In genomic region chr7:35556205-35556603, GRCm38 (mm10) we compare ENCODE assay signal across 8 mouse cellular contexts. TPM values are rescaled to one million over a fixed set of nuclear protein-coding genes. Genes with fewer than 3 reads are reported as not detected.
DNase-seq lines count a peak whose midpoint lies in the region; ATAC-seq and TF ChIP-seq lines count a peak whose summit lies in the region.

Gene Nudt19 (minus strand): TSS chr7:35556304.

- no peaks in the 10 kb centered on the region for H3K27me3 ChIP-seq in heart, embryonic 11.5 days (ENCODE audit: control insufficient read depth, insufficient read depth, low read length)
- H3K27me3 ChIP-seq in midbrain, postnatal 0 days (ENCODE audit: insufficient read depth, low read length) = no peaks in the 10 kb centered on the region

- peak within 1 kb of the TSS; percentile 96 for H3K4me2 ChIP-seq in heart, embryonic 11.5 days
- peak within 1 kb of the TSS; percentile 96 for H3K4me2 ChIP-seq in midbrain, postnatal 0 days (ENCODE audit: low read depth, low read length, poor library complexity, severe bottlenecking)

- DNase-seq in left cerebral cortex, adult 2 months (ENCODE audit: extremely low spot score in 1 of 2, low spot score in 2 of 2) = no peak
- DNase-seq in left cerebral cortex, adult 11 months (ENCODE audit: low spot score) = no peak
- DNase-seq in left cerebral cortex, adult 8-10 months (ENCODE audit: low spot score in 2 of 2) = no peak
- no peak for DNase-seq in midbrain, postnatal 0 days (ENCODE audit: low spot score)
- DNase-seq in embryo, embryonic 11 days = no peak
- no peak for DNase-seq in right cerebral cortex, adult 18-20 months

- ATAC-seq in heart, embryonic 11.5 days (replicated peaks; ENCODE audit: insufficient number of reproducible peaks, low FRiP score, low TSS enrichment) = no peak
- no peak for ATAC-seq in midbrain, postnatal 0 days (ENCODE audit: low FRiP score)

- H3K36me3 ChIP-seq in heart, embryonic 11.5 days (ENCODE audit: control insufficient read depth, insufficient read depth, low read length) = no peaks in the 10 kb centered on the region
- no peaks in the 10 kb centered on the region for H3K36me3 ChIP-seq in midbrain, postnatal 0 days (ENCODE audit: insufficient read depth, low read length)

- intact Hi-C loops in left cerebral cortex, adult 2 months (cut with DNase I) = loop anchor here (10.0 kb wide), 1 partner anchor 221 kb away; the partner anchor contains the start of gene Rhpn2

- no peaks in the 10 kb centered on the region for H3K4me1 ChIP-seq in cortical plate, adult 2 months (ENCODE audit: control insufficient read depth, insufficient read depth, low read length)
- H3K4me1 ChIP-seq in heart, embryonic 11.5 days (ENCODE audit: control insufficient read depth, insufficient read depth, low read length) = peaks cover 4% of the 10 kb centered on the region; the same call in 1 of the 2 replicates
- no peaks in the 10 kb centered on the region for H3K4me1 ChIP-seq in midbrain, postnatal 0 days (ENCODE audit: insufficient read depth, low read length)

- H3K9ac ChIP-seq in heart, embryonic 11.5 days (ENCODE audit: low read depth, low read length) = peak within 1 kb of the TSS; percentile 98
- H3K9ac ChIP-seq in midbrain, postnatal 0 days (replicated peaks; ENCODE audit: low read length, poor library complexity, severe bottlenecking) = peak within 1 kb of the TSS; percentile 98

- no peaks in the 10 kb centered on the region for H3K9me3 ChIP-seq in heart, embryonic 11.5 days (replicated peaks; ENCODE audit: control insufficient read depth, low read length)
- H3K9me3 ChIP-seq in midbrain, postnatal 0 days (ENCODE audit: low read length) = no peaks in the 10 kb centered on the region

- peak within 1 kb of the TSS; percentile 78 for H3K4me3 ChIP-seq in left cerebral cortex, adult 2 months
- peak within 1 kb of the TSS; percentile 98 for H3K4me3 ChIP-seq in cortical plate, adult 2 months (ENCODE audit: insufficient read depth, low read length)
- H3K4me3 ChIP-seq in heart, embryonic 11.5 days (ENCODE audit: low read depth, low read length) = peak within 1 kb of the TSS; percentile 86
- H3K4me3 ChIP-seq in midbrain, postnatal 0 days (ENCODE audit: low read depth, low read length) = peak within 1 kb of the TSS; percentile 78

- peak within 1 kb of the TSS; percentile 98 for H3K27ac ChIP-seq in left cerebral cortex, adult 2 months
- peak within 1 kb of the TSS; percentile 97 for H3K27ac ChIP-seq in cortical plate, adult 2 months (ENCODE audit: insufficient read depth, low read length)
- peak within 1 kb of the TSS; percentile 98 for H3K27ac ChIP-seq in heart, embryonic 11.5 days (ENCODE audit: low read depth, low read length)
- peak within 1 kb of the TSS; percentile 96 for H3K27ac ChIP-seq in midbrain, postnatal 0 days (ENCODE audit: low read depth, low read length)

- no peak for TF ChIP-seq POLR2A in cortical plate, adult 2 months (IDR thresholded peaks at IDR 0.05; ENCODE audit: extremely low read depth, insufficient read depth, low read length)

- TF ChIP-seq CTCF in left cerebral cortex, adult 2 months (IDR thresholded peaks at IDR 0.05) = no peak
- no peak for TF ChIP-seq CTCF in cortical plate, adult 2 months (IDR thresholded peaks at IDR 0.05; ENCODE audit: extremely low read depth, insufficient read depth, low read length)
- TF ChIP-seq CTCF in midbrain, postnatal 0 days (IDR thresholded peaks at IDR 0.05) = no peak

- 58% methylated on average over 4 of the region's 4 CpGs for WGBS in heart, embryonic 11.5 days (ENCODE audit: insufficient replicate concordance)
- WGBS in midbrain, postnatal 0 days = 57% methylated on average over 4 of the region's 4 CpGs

RNA-seq across cellular contexts. Expression of gene Nudt19, which starts in this region (rescaled TPM):
- total RNA-seq in left cerebral cortex, adult 2 months (2021) = 10 to 100 TPM; 55.5 to 68.1 TPM
- 123 and 129 TPM in 2 replicates for polyA plus RNA-seq in cortical plate, adult 2 months (2012; rRNA removed)
- 90.4 and 99.8 TPM in 2 replicates for polyA plus RNA-seq in heart, embryonic 11.5 days (2014; fragmentation: Nextera tagmentation; extraction: Ambion mirVana)
- total RNA-seq in left cerebral cortex, adult 8-10 months (2022) = 10 to 100 TPM; 66.3 to 76.5 (median 70.4) TPM
- total RNA-seq in midbrain, postnatal 0 days (2014; rRNA removed) = 49.3 and 57.7 TPM in 2 replicates
- polyA plus RNA-seq in midbrain, postnatal 0 days (2015; fragmentation: Nextera tagmentation; extraction: Ambion mirVana) = 128 and 141 TPM in 2 replicates
